Mouse (Mus musculus) heart, adult 11 months (tissue): ENCODE results near the gene Gm21865.
"Not testable (repeated sequence)": the region's sequence is repeated elsewhere in the genome, so short reads cannot be mapped to it uniquely, and the experiment has no call there.

Experiments
- DNase-seq: peaks from one replicate; pipeline ENCODE4 v3.0.0; 2022

The Gm21865 gene

GRCm38 (mm10) chrY:40316803-40317202 is at the start of gene Gm21865:
Gene Gm21865 (minus strand): TSS chrY:40316903.
- DNase-seq: not testable (repeated sequence)
